Mouse (Mus musculus): ENCODE data around the gene Smndc1. TPM values are rescaled to one million over a fixed set of nuclear protein-coding genes. Genes with fewer than 3 reads are reported as not detected.

Smndc1 gene
- polyA plus RNA-seq, 1 experiment, result 23.8 TPM

GRCm38 (mm10) chr19:53421583-53422188, 31.3 kb upstream of the Smndc1 start:
- Histone ChIP-seq H3K27ac (replicated peaks; ENCODE audit: low read depth, low read length) (no peak overlapping the region), H3K4me1 (ENCODE audit: control insufficient read depth, insufficient read depth, insufficient read length, low read length) (peaks cover 9% of the 10 kb centered on the region), H3K4me3 (ENCODE audit: insufficient read depth, low read depth, low read length) (peak overlapping the region; percentile 54; the same call in 1 of the 2 replicates)

GRCm38 (mm10) chr19:53420924-53421582, 30.7 kb upstream of the Smndc1 start:
- H3K4me1 ChIP-seq (ENCODE audit: control insufficient read depth, insufficient read depth, insufficient read length, low read length), result peaks cover 9% of the 10 kb centered on the region
- peak overlapping the region; percentile 54 for H3K4me3 ChIP-seq (ENCODE audit: insufficient read depth, low read depth, low read length)
- H3K27ac ChIP-seq (replicated peaks; ENCODE audit: low read depth, low read length), result 0 out of 2 replicates have a peak overlapping the region, but pooled peaks have one; percentile 18

GRCm38 (mm10) chr19:53419834-53420233, 29.5 kb upstream of the Smndc1 start:
- Histone ChIP-seq H3K4me3 (ENCODE audit: insufficient read depth, low read depth, low read length) (no peak overlapping the region), H3K27ac (replicated peaks; ENCODE audit: low read depth, low read length) (no peak overlapping the region), H3K4me1 (ENCODE audit: control insufficient read depth, insufficient read depth, insufficient read length, low read length) (peaks cover 9% of the 10 kb centered on the region)

- H3K4me3 ChIP-seq (ENCODE audit: insufficient read depth, low read depth, low read length), result no peak overlapping the region
- no peak overlapping the region for H3K27ac ChIP-seq (replicated peaks; ENCODE audit: low read depth, low read length)
Observed at GRCm38 (mm10) chr19:53415198-53415597, 24.8 kb upstream of the Smndc1 start.

GRCm38 (mm10) chr19:53414650-53415049, 24.3 kb upstream of the Smndc1 start:
- Histone ChIP-seq H3K4me1 (ENCODE audit: control insufficient read depth, insufficient read depth, insufficient read length, low read length) (no peaks in the 10 kb centered on the region), H3K27ac (replicated peaks; ENCODE audit: low read depth, low read length) (no peak overlapping the region), H3K4me3 (ENCODE audit: insufficient read depth, low read depth, low read length) (no peak overlapping the region)

More at GRCm38 (mm10) chr19:53415198-53415597, 24.8 kb upstream of the Smndc1 start:
- no peaks in the 10 kb centered on the region for H3K4me1 ChIP-seq (ENCODE audit: control insufficient read depth, insufficient read depth, insufficient read length, low read length)

- Histone ChIP-seq H3K4me1 (ENCODE audit: control insufficient read depth, insufficient read depth, insufficient read length, low read length) (no peaks in the 10 kb centered on the region), H3K4me3 (ENCODE audit: insufficient read depth, low read depth, low read length) (no peak overlapping the region), H3K27ac (replicated peaks; ENCODE audit: low read depth, low read length) (no peak overlapping the region)
Observed at GRCm38 (mm10) chr19:53413617-53414380, 23.4 kb upstream of the Smndc1 start.

- no peak overlapping the region for H3K4me3 ChIP-seq (ENCODE audit: insufficient read depth, low read depth, low read length)
- H3K4me1 ChIP-seq (ENCODE audit: control insufficient read depth, insufficient read depth, insufficient read length, low read length), result no peaks in the 10 kb centered on the region
- no peak overlapping the region for H3K27ac ChIP-seq (replicated peaks; ENCODE audit: low read depth, low read length)
Observed at GRCm38 (mm10) chr19:53412149-53412848, 21.9 kb upstream of the Smndc1 start.

- no peak overlapping the region for H3K27ac ChIP-seq (replicated peaks; ENCODE audit: low read depth, low read length)
- H3K4me1 ChIP-seq (ENCODE audit: control insufficient read depth, insufficient read depth, insufficient read length, low read length), result no peaks in the 10 kb centered on the region
- H3K4me3 ChIP-seq (ENCODE audit: insufficient read depth, low read depth, low read length), result no peak overlapping the region
Observed at GRCm38 (mm10) chr19:53409663-53410307, 19.4 kb upstream of the Smndc1 start.

GRCm38 (mm10) chr19:53408398-53408797, 18.0 kb upstream of the Smndc1 start:
- Histone ChIP-seq H3K4me3 (ENCODE audit: insufficient read depth, low read depth, low read length) (no peak overlapping the region), H3K27ac (replicated peaks; ENCODE audit: low read depth, low read length) (no peak overlapping the region), H3K4me1 (ENCODE audit: control insufficient read depth, insufficient read depth, insufficient read length, low read length) (no peaks in the 10 kb centered on the region)

- Histone ChIP-seq H3K4me1 (ENCODE audit: control insufficient read depth, insufficient read depth, insufficient read length, low read length) (no peaks in the 10 kb centered on the region), H3K27ac (replicated peaks; ENCODE audit: low read depth, low read length) (no peak overlapping the region), H3K4me3 (ENCODE audit: insufficient read depth, low read depth, low read length) (no peak overlapping the region)
Observed at GRCm38 (mm10) chr19:53407350-53407749, 17.0 kb upstream of the Smndc1 start.

- H3K4me1 ChIP-seq (ENCODE audit: control insufficient read depth, insufficient read depth, insufficient read length, low read length), result no peaks in the 10 kb centered on the region
- H3K27ac ChIP-seq (replicated peaks; ENCODE audit: low read depth, low read length), result no peak overlapping the region
- H3K4me3 ChIP-seq (ENCODE audit: insufficient read depth, low read depth, low read length), result no peak overlapping the region
Observed at GRCm38 (mm10) chr19:53405810-53406209, 15.4 kb upstream of the Smndc1 start.

- Histone ChIP-seq H3K4me1 (ENCODE audit: control insufficient read depth, insufficient read depth, insufficient read length, low read length) (no peaks in the 10 kb centered on the region), H3K4me3 (ENCODE audit: insufficient read depth, low read depth, low read length) (no peak overlapping the region), H3K27ac (replicated peaks; ENCODE audit: low read depth, low read length) (no peak overlapping the region)
Observed at GRCm38 (mm10) chr19:53404837-53405356, 14.5 kb upstream of the Smndc1 start.

- H3K4me1 ChIP-seq (ENCODE audit: control insufficient read depth, insufficient read depth, insufficient read length, low read length), result no peaks in the 10 kb centered on the region
- H3K4me3 ChIP-seq (ENCODE audit: insufficient read depth, low read depth, low read length), result no peak overlapping the region
- H3K27ac ChIP-seq (replicated peaks; ENCODE audit: low read depth, low read length), result no peak overlapping the region
Observed at GRCm38 (mm10) chr19:53404219-53404836, 13.9 kb upstream of the Smndc1 start.

GRCm38 (mm10) chr19:53402741-53403432, 12.5 kb upstream of the Smndc1 start:
- Histone ChIP-seq H3K4me3 (ENCODE audit: insufficient read depth, low read depth, low read length) (no peak overlapping the region), H3K4me1 (ENCODE audit: control insufficient read depth, insufficient read depth, insufficient read length, low read length) (no peaks in the 10 kb centered on the region), H3K27ac (replicated peaks; ENCODE audit: low read depth, low read length) (no peak overlapping the region)
